Mouse (Mus musculus) heart, adult 9 months (tissue): Measurements from ENCODE around the gene Gm10803.
"Not testable (repeated sequence)": the region's sequence is repeated elsewhere in the genome, so short reads cannot be mapped to it uniquely, and the experiment has no call there.

ENCODE experiments used
- DNase-seq, 2 experiments: peaks; one replicate each; pipeline ENCODE4 v3.0.0; 2022; ENCODE audit warnings: low spot score in 2 of 2

Gm10803 gene

GRCm38 (mm10) chr2:93560268-93560667, at the start of gene Gm10803:
Gene Gm10803 (plus strand): TSS chr2:93560568.
- DNase-seq = not testable (repeated sequence)

- no peak for DNase-seq
Measured at GRCm38 (mm10) chr2:93510839-93511238, 49.5 kb upstream of the Gm10803 start.

DNA sequence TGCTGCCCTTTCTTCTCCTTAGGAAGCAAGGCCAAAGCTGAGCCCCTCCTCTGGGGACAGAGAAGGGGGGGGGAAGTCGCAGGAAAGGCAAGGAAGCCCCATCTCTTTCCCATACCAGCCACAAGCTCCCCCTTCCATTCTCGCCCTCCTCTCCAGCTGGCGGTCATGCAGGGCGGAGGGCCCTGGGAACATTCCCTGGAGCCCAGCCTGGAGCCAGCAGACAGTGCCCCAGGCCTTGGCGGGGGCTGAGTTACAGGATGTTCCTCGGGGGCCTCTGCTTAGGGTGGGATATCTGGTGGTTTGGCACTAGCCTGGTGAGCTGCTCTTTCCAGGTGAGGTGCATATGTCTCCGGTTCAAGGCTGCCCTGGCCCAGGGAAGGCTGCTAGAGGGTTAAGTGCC, 48.2 kb upstream of the Gm10803 start:
- DNase-seq = no peak

DNA sequence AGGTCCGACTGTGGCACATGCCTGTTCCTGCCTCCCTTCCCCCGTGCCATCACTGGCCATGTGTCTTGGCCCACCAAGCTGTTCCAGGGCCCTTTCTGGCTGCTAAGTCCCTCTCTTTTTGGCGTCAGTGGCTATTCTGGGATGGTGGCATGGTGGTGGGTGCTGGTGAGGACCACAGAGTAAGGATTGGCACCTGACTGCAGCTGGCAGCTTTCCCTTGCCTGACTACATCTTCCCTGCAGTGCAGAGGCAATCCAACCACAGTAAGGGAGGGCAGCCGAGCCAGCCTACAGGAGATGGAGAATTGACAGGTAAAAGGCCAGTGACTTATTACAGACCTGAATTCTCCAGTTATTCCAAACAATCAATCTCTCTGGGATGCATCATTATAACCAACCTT, 45.1 kb upstream of the Gm10803 start:
- DNase-seq = no peak

GRCm38 (mm10) chr2:93521042-93521441, 39.3 kb upstream of the Gm10803 start:
- peak in 1 of 2 experiments; percentile 10 for DNase-seq

DNA sequence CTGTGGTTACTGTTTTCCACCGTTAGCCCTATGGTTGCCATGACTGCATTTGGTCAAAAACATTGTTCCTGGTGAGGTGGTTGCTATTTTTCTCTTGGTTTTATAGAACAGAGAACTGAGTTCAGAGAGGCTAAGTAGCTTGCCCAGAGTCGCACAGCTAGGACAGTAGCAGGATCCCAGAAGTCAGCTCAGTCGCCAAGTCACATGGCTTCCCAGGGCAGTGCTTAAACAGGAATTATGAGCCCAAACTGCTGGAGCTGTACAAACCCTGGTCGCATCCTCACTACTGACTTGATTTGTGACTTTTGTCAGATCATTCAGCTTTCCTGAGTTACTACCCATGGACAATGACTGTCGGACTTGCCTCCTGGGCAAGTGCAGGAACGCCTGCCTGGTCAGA, 38.8 kb upstream of the Gm10803 start:
- DNase-seq = no peak

GRCm38 (mm10) chr2:93522005-93522404, 38.4 kb upstream of the Gm10803 start:
- no peak for DNase-seq

DNA sequence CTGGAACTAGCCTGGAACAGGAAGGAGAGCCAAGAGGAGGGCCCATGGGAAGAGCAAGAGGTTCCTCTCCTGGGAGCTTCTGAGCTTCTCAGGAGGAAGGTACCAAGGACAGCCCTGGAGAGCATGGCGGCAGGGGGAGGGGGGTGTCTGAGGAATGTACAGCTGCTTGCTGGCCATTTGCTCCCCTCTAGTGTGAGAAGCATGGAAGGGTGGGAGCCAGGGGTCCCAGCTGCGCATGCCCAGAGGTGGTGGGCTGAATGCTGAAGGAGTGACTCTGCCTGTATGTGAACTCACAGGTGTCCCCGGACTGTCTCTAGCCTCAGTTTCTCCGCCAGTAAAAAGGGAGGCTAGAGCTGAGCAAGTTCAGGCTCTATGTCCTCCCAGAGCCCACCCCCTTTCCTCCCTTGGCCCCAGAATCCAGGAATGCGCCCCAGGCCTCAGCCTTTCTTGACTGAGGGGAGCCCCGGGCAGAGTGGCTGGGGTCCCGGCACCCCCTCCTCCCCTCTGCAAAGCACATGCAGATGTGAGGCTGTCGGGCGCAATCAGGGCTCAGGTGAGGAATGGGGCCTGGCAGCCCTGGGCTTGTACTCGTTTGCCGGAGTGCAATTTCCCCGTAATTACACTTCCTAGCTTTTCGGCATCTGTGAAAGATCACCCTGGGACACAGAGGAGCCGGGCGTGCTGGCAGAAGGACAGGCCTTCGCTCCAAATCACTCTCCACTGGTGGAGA, 35.2 kb upstream of the Gm10803 start:
- no peak for DNase-seq

- DNase-seq = no peak
Measured at GRCm38 (mm10) chr2:93529602-93530001, 30.8 kb upstream of the Gm10803 start.

GRCm38 (mm10) chr2:93533891-93534290, 26.5 kb upstream of the Gm10803 start:
- DNase-seq = no peak

DNA sequence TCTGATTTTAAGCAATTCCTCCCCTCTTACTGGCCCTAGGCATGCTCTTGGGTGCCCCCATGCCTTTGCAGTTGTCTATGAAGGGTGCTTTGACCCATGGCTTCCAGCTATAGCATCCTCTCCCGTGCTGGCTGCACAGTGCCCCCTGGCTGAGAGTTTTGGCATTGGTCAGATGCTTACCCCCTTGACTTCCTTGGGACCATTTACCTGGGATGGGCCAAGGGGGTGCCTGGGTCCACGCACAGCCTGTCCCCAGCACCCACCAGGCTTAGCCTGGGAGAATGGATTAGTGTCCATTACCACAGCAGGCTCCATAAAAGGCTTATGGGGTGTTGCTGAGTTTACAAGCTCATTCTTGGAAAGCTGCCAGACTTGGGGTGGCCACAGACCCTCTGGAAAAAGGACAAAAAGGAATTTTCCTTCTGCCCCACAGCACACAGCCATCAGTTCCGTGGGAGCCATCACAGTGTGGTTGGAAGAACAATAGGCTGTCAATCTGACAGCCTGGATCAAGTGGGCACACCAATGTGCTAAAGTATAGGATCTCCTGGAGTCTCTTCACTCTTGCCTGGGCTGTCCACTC, 22.9 kb upstream of the Gm10803 start:
- DNase-seq = no peak

DNA sequence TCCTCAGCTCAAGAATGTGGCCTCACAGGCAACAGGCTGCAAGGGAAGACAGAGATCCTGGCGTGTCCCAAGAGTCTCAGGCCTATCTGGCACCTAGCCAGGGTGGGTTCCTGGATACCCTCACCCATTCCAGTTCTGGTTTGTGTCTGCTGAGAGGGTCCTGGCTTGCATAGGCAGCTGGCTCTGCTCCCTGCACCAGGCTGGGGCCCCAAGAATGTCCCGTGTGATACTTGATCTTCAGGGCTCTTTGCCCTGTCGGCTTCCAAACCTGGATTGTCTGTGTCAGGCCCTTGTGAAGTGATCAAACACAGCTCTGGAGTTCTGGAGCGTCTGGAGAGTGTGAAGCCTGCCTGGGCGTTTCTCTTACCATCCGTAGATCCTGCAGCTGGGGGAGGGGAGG, 22.2 kb upstream of the Gm10803 start:
- DNase-seq = no peak

GRCm38 (mm10) chr2:93541771-93542170, 18.6 kb upstream of the Gm10803 start:
- no peak for DNase-seq

GRCm38 (mm10) chr2:93552676-93553521, 7.5 kb upstream of the Gm10803 start:
- DNase-seq = no peak

DNA sequence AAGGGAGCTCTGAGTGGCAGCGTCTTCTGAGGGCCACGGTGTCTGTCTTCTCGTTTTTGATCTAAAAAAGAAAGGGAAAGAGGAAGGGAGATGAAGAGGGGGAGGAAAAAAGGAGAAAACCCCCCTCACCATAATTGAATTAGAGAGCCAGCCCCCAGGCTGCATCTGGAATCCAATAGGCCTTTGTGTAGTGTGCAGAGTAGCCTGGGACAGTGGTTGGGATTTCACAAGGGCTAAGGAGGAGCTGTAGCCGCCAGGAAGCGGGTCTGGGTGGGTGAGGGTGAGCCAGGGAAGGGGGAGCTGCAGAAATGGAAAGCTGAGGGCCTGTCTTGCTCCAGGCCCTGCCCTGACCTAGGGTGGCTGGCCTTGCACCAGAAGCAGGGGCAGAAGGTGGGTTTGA, 6.5 kb upstream of the Gm10803 start:
- DNase-seq = no peak

- DNase-seq = no peak
Measured at GRCm38 (mm10) chr2:93565647-93566046, 5.3 kb downstream of the Gm10803 start.

GRCm38 (mm10) chr2:93567675-93568074, 7.3 kb downstream of the Gm10803 start:
- peak; percentile 57 to 79 for DNase-seq

DNA sequence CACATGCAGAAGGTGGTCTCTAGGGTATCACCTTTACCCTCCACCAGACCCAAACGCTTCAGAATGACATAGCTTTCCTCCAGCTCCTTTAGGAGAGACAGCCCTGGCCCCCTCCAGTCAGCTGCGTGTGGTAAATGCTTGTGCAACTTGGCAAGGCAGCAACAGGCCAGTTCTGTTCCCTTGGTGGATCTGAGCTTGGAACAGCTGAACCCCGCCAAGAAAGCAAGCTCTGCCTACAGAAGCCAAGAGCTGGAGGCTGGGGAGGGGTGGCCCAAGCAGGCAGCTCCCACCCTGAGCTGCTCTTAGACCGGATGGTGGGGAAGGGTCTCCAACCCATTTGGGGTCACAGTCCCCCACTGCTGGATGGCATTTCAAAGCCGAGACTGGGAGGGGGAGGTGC, 12.2 kb downstream of the Gm10803 start:
- no peak for DNase-seq

GRCm38 (mm10) chr2:93581271-93581670, 20.9 kb downstream of the Gm10803 start:
- no peak for DNase-seq

- DNase-seq = no peak
Measured at GRCm38 (mm10) chr2:93585821-93586220, 25.5 kb downstream of the Gm10803 start.

- DNase-seq = no peak
Measured at GRCm38 (mm10) chr2:93587446-93587845, 27.1 kb downstream of the Gm10803 start.

- peak in 1 of 2 experiments; percentile 50 for DNase-seq
Measured at GRCm38 (mm10) chr2:93589875-93590274, 29.5 kb downstream of the Gm10803 start.

DNA sequence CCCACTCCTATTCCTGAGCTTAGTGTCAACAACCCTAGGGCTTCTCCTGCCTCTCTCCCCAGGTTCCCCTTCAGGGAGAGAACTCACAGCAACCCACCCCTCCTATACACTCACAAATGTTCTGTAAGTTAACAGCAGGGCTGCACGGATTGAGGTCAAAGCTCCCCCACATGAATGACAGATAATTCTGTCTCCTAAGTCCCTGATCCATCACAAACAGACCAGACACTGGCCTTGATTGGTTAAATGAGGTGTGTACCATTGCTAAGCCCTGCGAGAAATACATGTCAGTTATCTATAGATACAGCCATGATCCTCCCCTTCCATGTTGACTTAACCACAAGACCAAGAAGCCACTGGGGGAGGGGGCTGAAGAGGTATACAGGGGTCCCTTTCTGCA, 31.3 kb downstream of the Gm10803 start:
- no peak for DNase-seq
